Mouse (Mus musculus) hindbrain, embryonic 12.5 days (tissue): ENCODE measurements around the gene Dsel. TPM values are rescaled to one million over a fixed set of nuclear protein-coding genes. Genes with fewer than 3 reads are reported as not detected.

ENCODE experiments used
- ATAC-seq: fragments of 200-750 bp; cut with Nextera tagmentation; 2 replicates; pipeline ENCODE4 v1.8.0; 2017; ENCODE audit warnings: moderate TSS enrichment; ENCODE audit not compliant: low FRiP score
- H3K27ac ChIP-seq: fragments of 300-500 bp; sonication (generic); 2 replicates; pipeline ENCODE4 v1.5.1; 2016; ENCODE audit warnings: mild to moderate bottlenecking
- H3K27me3 ChIP-seq: fragments of 300-500 bp; sonication (generic); 2 replicates; pipeline ENCODE4 v1.6.1; 2016; ENCODE audit warnings: mild to moderate bottlenecking
- H3K36me3 ChIP-seq: fragments of 300-500 bp; sonication (generic); 2 replicates; pipeline ENCODE4 v1.6.1; 2016; ENCODE audit warnings: mild to moderate bottlenecking
- H3K4me1 ChIP-seq: fragments of 300-500 bp; sonication (generic); 2 replicates; pipeline ENCODE4 v1.6.1; 2016
- H3K4me2 ChIP-seq: fragments of 300-500 bp; sonication (generic); replicated peaks from 2 replicates; pipeline ENCODE4 v1.6.1; 2016; ENCODE audit warnings: mild to moderate bottlenecking
- H3K4me3 ChIP-seq: fragments of 300-500 bp; sonication (generic); 2 replicates; pipeline ENCODE4 v1.5.1; 2016; ENCODE audit warnings: mild to moderate bottlenecking
- H3K9ac ChIP-seq: fragments of 300-500 bp; sonication (generic); 2 replicates; pipeline ENCODE4 v1.6.1; 2016; ENCODE audit warnings: mild to moderate bottlenecking, moderate library complexity
- H3K9me3 ChIP-seq: fragments of 300-500 bp; sonication (generic); replicated peaks from 2 replicates; pipeline ENCODE4 v1.6.1; 2016; ENCODE audit warnings: mild to moderate bottlenecking
- WGBS: fragments of 180-500 bp; shearing (Covaris S2); methylation state at CpG from one replicate; pipeline ENCODE4 v1.1.7; 2016; 5-methylcytosine and 5-hydroxymethylcytosine counted together
- polyA plus RNA-seq: library from polyadenylated mRNA; unstranded; fragments of >200 nt; fragmentation: Nextera tagmentation; extraction: Ambion mirVana; gene quantifications from 2 replicates; pipeline ENCODE4 v1.2.1, GENCODE M21; 2016

Dsel gene
- polyA plus RNA-seq: 13.7 and 15.1 TPM in 2 replicates

- Histone ChIP-seq H3K36me3 (no peaks in the 10 kb centered on the region), H3K27ac (peak within 1 kb of the TSS; percentile 86), H3K27me3 (no peaks in the 10 kb centered on the region), H3K4me1 (no peaks in the 10 kb centered on the region), H3K9me3 (no peaks in the 10 kb centered on the region), H3K4me3 (peak within 1 kb of the TSS; percentile 82), H3K9ac (peak within 1 kb of the TSS; percentile 84), H3K4me2 (peak within 1 kb of the TSS; percentile 87)
- peak; percentile 99 for ATAC-seq
- WGBS: 1% methylated on average over 33 of the region's 33 CpGs
Measured at GRCm38 (mm10) chr1:111864779-111865165, at the start of gene Dsel. Gene Dsel (minus strand): TSS chr1:111864918.

- Histone ChIP-seq H3K36me3 (no peaks in the 10 kb centered on the region), H3K9me3 (no peaks in the 10 kb centered on the region), H3K4me3 (no peak overlapping the region), H3K4me2 (no peak overlapping the region), H3K9ac (no peak overlapping the region), H3K27ac (no peak overlapping the region), H3K27me3 (no peaks in the 10 kb centered on the region), H3K4me1 (no peaks in the 10 kb centered on the region)
- no peak for ATAC-seq
- WGBS: 27% methylated on average over 1 of the region's 1 CpGs
Measured at GRCm38 (mm10) chr1:111911424-111911823, 46.7 kb upstream of the Dsel start.

- 91% methylated on average over 3 of the region's 3 CpGs for WGBS
- Histone ChIP-seq H3K4me2 (no peak overlapping the region), H3K27ac (no peak overlapping the region), H3K36me3 (no peaks in the 10 kb centered on the region), H3K9me3 (no peaks in the 10 kb centered on the region), H3K4me3 (no peak overlapping the region), H3K9ac (no peak overlapping the region), H3K4me1 (no peaks in the 10 kb centered on the region), H3K27me3 (no peaks in the 10 kb centered on the region)
- ATAC-seq: no peak
Measured at GRCm38 (mm10) chr1:111883336-111883735, 18.6 kb upstream of the Dsel start.

- no peak overlapping the region for H3K4me3 ChIP-seq
- H3K36me3 ChIP-seq: no peaks in the 10 kb centered on the region
- no peaks in the 10 kb centered on the region for H3K9me3 ChIP-seq
- no peaks in the 10 kb centered on the region for H3K4me1 ChIP-seq
- H3K4me2 ChIP-seq: no peak overlapping the region
- H3K27me3 ChIP-seq: no peaks in the 10 kb centered on the region
- no peak overlapping the region for H3K9ac ChIP-seq
- H3K27ac ChIP-seq: no peak overlapping the region
- ATAC-seq: no peak
Measured at GRCm38 (mm10) chr1:111875784-111876183, 11.1 kb upstream of the Dsel start.

- Histone ChIP-seq H3K4me1 (no peaks in the 10 kb centered on the region), H3K27ac (no peak overlapping the region), H3K9me3 (no peaks in the 10 kb centered on the region), H3K36me3 (no peaks in the 10 kb centered on the region), H3K4me2 (no peak overlapping the region), H3K4me3 (no peak overlapping the region), H3K27me3 (no peaks in the 10 kb centered on the region), H3K9ac (no peak overlapping the region)
- ATAC-seq: no peak
Measured at GRCm38 (mm10) chr1:111873196-111873595, 8.5 kb upstream of the Dsel start.

GRCm38 (mm10) chr1:111865467-111865866 is 749 bp upstream of the Dsel start:
- H3K4me1 ChIP-seq: no peaks in the 10 kb centered on the region
- whole genome bisulfite sequencing: 68% methylated on average over 2 of the region's 2 CpGs
- peak overlapping the region; percentile 87; the same call in 1 of the 2 replicates for H3K4me2 ChIP-seq
- no peak overlapping the region for H3K4me3 ChIP-seq
- no peak overlapping the region for H3K27ac ChIP-seq
- H3K9me3 ChIP-seq: no peaks in the 10 kb centered on the region
- H3K9ac ChIP-seq: no peak overlapping the region
- ATAC-seq: no peak
- H3K36me3 ChIP-seq: no peaks in the 10 kb centered on the region
- no peaks in the 10 kb centered on the region for H3K27me3 ChIP-seq

- peak overlapping the region; percentile 87 for H3K4me2 ChIP-seq
- under 1% methylated on average over 41 of the region's 41 CpGs for WGBS
- H3K4me1 ChIP-seq: no peaks in the 10 kb centered on the region
- H3K9ac ChIP-seq: peak overlapping the region; percentile 84
- H3K4me3 ChIP-seq: peak overlapping the region; percentile 82
- H3K9me3 ChIP-seq: no peaks in the 10 kb centered on the region
- H3K36me3 ChIP-seq: no peaks in the 10 kb centered on the region
- H3K27me3 ChIP-seq: no peaks in the 10 kb centered on the region
- peak; percentile 90 for ATAC-seq
- H3K27ac ChIP-seq: peak overlapping the region; percentile 86
Measured at GRCm38 (mm10) chr1:111864063-111864778, 497 bp downstream of the Dsel start.

GRCm38 (mm10) chr1:111857852-111858251 is 6.9 kb downstream of the Dsel start:
- ATAC-seq: no peak
- 97% methylated on average over 1 of the region's 1 CpGs for WGBS
- no peak overlapping the region for H3K27ac ChIP-seq
- no peaks in the 10 kb centered on the region for H3K36me3 ChIP-seq
- H3K4me3 ChIP-seq: no peak overlapping the region
- no peaks in the 10 kb centered on the region for H3K9me3 ChIP-seq
- H3K4me2 ChIP-seq: no peak overlapping the region
- no peaks in the 10 kb centered on the region for H3K4me1 ChIP-seq
- H3K9ac ChIP-seq: no peak overlapping the region
- H3K27me3 ChIP-seq: no peaks in the 10 kb centered on the region

GRCm38 (mm10) chr1:111852439-111852838 is 12.3 kb downstream of the Dsel start:
- Histone ChIP-seq H3K27me3 (no peaks in the 10 kb centered on the region), H3K36me3 (no peaks in the 10 kb centered on the region), H3K27ac (no peak overlapping the region), H3K4me1 (no peaks in the 10 kb centered on the region), H3K9ac (no peak overlapping the region), H3K4me2 (no peak overlapping the region), H3K4me3 (no peak overlapping the region), H3K9me3 (no peaks in the 10 kb centered on the region)
- 82% methylated on average over 8 of the region's 8 CpGs for WGBS
- ATAC-seq: no peak

- Histone ChIP-seq H3K4me2 (no peak overlapping the region), H3K9ac (no peak overlapping the region), H3K27me3 (no peaks in the 10 kb centered on the region), H3K27ac (no peak overlapping the region), H3K9me3 (no peaks in the 10 kb centered on the region), H3K4me3 (no peak overlapping the region), H3K4me1 (no peaks in the 10 kb centered on the region), H3K36me3 (no peaks in the 10 kb centered on the region)
- 72% methylated on average over 2 of the region's 2 CpGs for WGBS
- no peak for ATAC-seq
Measured at GRCm38 (mm10) chr1:111833583-111834225, 31.0 kb downstream of the Dsel start.
